Mouse (Mus musculus): Measurements from ENCODE around the gene Acin1.

- TF ChIP-seq POLR2A (IDR thresholded peaks at IDR 0.05; ENCODE audit: low read depth, low read length) (no peak), CTCF (conservative IDR thresholded peaks at IDR 0.05; ENCODE audit: insufficient read depth, insufficient read length, low read depth, low read length) (no peak)
These were observed 83.6 kb downstream of the Acin1 start for GRCm38 (mm10) chr14:54603038-54603654.

Data from kidney, adult 2 months (tissue).